In the genomic region with DNA sequence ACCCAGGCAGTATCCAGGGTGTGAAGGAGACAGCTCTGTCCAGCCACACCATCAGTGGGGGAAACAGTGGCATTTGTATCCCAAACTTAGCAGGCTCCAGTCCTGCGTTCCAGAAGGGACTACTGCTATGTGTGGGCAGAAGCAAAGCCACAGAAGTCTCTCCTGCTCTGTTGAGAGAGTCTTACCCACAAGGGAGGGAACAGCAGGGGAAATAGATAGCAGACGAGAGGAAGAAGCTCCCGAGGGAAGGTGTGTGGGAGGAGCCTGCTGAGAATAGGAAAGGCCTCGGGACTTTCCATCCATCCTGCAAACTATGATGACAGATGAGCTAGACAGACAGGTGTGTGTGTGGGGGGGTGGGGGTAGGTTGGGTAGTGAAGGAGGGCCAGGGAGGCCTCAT, we compare ENCODE assay signal across 17 mouse cellular contexts. TPM values are rescaled to one million over a fixed set of nuclear protein-coding genes. Genes with fewer than 3 reads are reported as not detected.
DNase-seq lines count a peak whose midpoint lies in the region; TF ChIP-seq lines count a peak whose summit lies in the region.
"Had no signal": no experiment of that assay in that cellular context is flagged by ENCODE, and none has a peak within 500 bp of the region (broad histone marks: within the 10 kb centered on the region; RNA-seq: fewer than 3 reads in every experiment).

No protein-coding gene starts in this region.

- no peak for TF ChIP-seq POLR2A in cerebellum, adult 2 months (IDR thresholded peaks at IDR 0.05; ENCODE audit: borderline replicate concordance, insufficient read depth, low read length)

- 40% methylated on average over 4 of the region's 4 CpGs for WGBS in cerebellum, adult 2 months

- DNase-seq in gastrocnemius, adult 2 months: peak; percentile 49
- DNase-seq in gastrocnemius, adult 8-10 months (ENCODE audit: low spot score in 2 of 2): no peak
- DNase-seq in right cerebral cortex, adult 18-20 months: peak; percentile 72
- DNase-seq in right cerebral cortex, postnatal 4 days: no peak
- DNase-seq in left cerebral cortex, postnatal 36 days (ENCODE audit: low spot score in 2 of 2): peak; percentile 30 to 53
- no peak for DNase-seq in cerebellum, adult 2 months
- DNase-seq in ovary, postnatal 10 days (ENCODE audit: low spot score): no peak
- no peak for DNase-seq in cerebellum, postnatal 14 days
- DNase-seq: adrenal gland, postnatal 36 days; kidney, adult 18-20 months; kidney, postnatal 36 days; lung, postnatal 14 days had no signal

- H3K27ac ChIP-seq in gastrocnemius, adult 2 months: peak overlapping the region; percentile 78
- no peak overlapping the region for H3K27ac ChIP-seq in cerebellum, adult 2 months (ENCODE audit: insufficient read depth, low read length)
- H3K27ac ChIP-seq: embryonic facial prominence, embryonic 13.5 days; forebrain, embryonic 10.5 days; hindbrain, embryonic 15.5 days; limb, embryonic 13.5 days had no signal

- no peaks in the 10 kb centered on the region for H3K4me1 ChIP-seq in cerebellum, adult 2 months (ENCODE audit: control insufficient read depth, insufficient read depth, low read length)
- H3K4me1 ChIP-seq: embryonic facial prominence, embryonic 13.5 days; forebrain, embryonic 10.5 days; hindbrain, embryonic 15.5 days; limb, embryonic 13.5 days had no signal

- H3K27me3 ChIP-seq in cerebellum, adult 2 months (ENCODE audit: control insufficient read depth, insufficient read depth, low read length): no peaks in the 10 kb centered on the region
- H3K27me3 ChIP-seq: embryonic facial prominence, embryonic 13.5 days; hindbrain, embryonic 15.5 days; limb, embryonic 13.5 days had no signal

- TF ChIP-seq CTCF in gastrocnemius, adult 2 months (IDR thresholded peaks at IDR 0.05): no peak
- no peak for TF ChIP-seq CTCF in cerebellum, adult 2 months (IDR thresholded peaks at IDR 0.05; ENCODE audit: borderline replicate concordance, insufficient read depth, low read depth, low read length)

- intact Hi-C loops in gastrocnemius, adult 2 months (cut with DNase I): no loop called here
- intact Hi-C loops in left cerebral cortex, postnatal 36 days (cut with DNase I): no loop called here

- H3K4me3 ChIP-seq in gastrocnemius, adult 2 months: peak overlapping the region; percentile 48
- H3K4me3 ChIP-seq in cerebellum, adult 2 months (replicated peaks; ENCODE audit: insufficient read depth, low read depth, low read length): no peak overlapping the region
- H3K4me3 ChIP-seq: embryonic facial prominence, embryonic 13.5 days; forebrain, embryonic 10.5 days; hindbrain, embryonic 15.5 days; limb, embryonic 13.5 days had no signal

RNA-seq across cellular contexts. Expression of gene 4930590J08Rik, which starts 14.7 kb away (rescaled TPM):
- total RNA-seq in gastrocnemius, adult 2 months (2021): 1 to 10 TPM; 1.6 to 2.9 TPM
- total RNA-seq in gastrocnemius, adult 8-10 months (2022): 1 to 10 TPM in 3 of 4 experiments, under 1 TPM in 1; 0.92 to 2.6 (median 2.0) TPM
- 1 to 10 TPM; 2.6 to 3.2 TPM for total RNA-seq in left cerebral cortex, postnatal 36 days (2021)
- polyA plus RNA-seq in cerebellum, adult 2 months (2012; rRNA removed): 3.2 and 3.7 TPM in 2 replicates
- polyA plus RNA-seq: liver, embryonic 16.5 days had no signal

RNA-seq across cellular contexts. Expression of gene Ccdc174, which starts 39.4 kb away (rescaled TPM):
- total RNA-seq in gastrocnemius, adult 2 months (2021): 10 to 100 TPM; 10.1 to 11.6 TPM
- total RNA-seq in gastrocnemius, adult 8-10 months (2022): 10 to 100 TPM in 1 of 4 experiments, 1 to 10 TPM in 3; 6.8 to 10.9 (median 8.7) TPM
- total RNA-seq in left cerebral cortex, postnatal 36 days (2021): 10 to 100 TPM; 18.7 to 27.1 TPM
- 20.7 and 21.4 TPM in 2 replicates for polyA plus RNA-seq in cerebellum, adult 2 months (2012; rRNA removed)

Comparison
In these comparisons a context has a peak if more than half of its experiments do, and no peak if none do; other contexts are left out.
1. DNase-seq: peak in gastrocnemius, adult 2 months (single experiment), right cerebral cortex, adult 18-20 months (single experiment) and left cerebral cortex, postnatal 36 days (2 of 2); none in gastrocnemius, adult 8-10 months (0 of 2), right cerebral cortex, postnatal 4 days (single experiment), cerebellum, adult 2 months (0 of 2), ovary, postnatal 10 days (single experiment) and cerebellum, postnatal 14 days (0 of 2).